Mouse (Mus musculus): Measurements from ENCODE around the gene Rad50. TPM values are rescaled to one million over a fixed set of nuclear protein-coding genes. Genes with fewer than 3 reads are reported as not detected.
A peak's percentile ranks its signal among the peaks of the same experiment; 100 is the strongest.

Rad50 gene
- polyA plus RNA-seq, 1 experiment from 2014 or later, result 14.8 TPM

DNA sequence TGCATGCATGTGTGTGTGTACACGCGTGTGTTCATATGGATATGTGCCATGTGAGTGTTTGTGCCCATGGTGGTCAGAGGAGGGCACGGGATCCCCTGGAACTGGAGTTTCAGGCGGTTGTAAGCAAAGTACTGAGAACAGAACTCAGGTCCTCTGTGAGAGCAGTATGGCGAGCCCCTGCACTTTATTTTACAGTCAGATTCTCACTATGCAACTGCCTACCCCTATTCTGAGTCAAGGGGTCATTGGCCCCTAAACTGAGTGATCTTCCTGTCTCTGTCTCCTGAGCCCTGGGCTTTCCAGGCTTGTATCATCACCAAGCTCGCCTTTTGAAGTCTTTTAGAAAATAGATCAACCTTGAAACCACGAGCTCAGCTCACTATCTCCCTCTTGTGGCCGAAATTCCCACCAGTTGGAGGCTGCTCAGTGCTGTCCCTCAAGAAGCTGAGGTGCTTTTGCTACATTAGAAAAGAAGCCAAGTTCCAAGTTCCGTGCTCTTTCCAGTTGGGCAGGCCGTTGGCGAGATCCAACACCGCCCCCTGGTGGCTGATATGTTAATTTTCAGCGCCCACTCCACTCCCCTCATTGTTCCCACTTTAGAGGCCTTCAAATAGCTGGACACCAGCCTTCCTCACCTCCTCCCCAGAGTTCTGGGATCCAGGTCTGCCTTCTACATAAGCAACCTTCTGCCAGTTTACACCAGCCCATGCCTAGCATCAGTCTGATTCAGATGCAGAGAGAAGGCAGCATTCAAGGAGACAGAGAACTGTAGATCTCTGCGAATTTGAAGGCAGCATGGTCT is 29.9 kb upstream of the Rad50 start:
- Histone ChIP-seq H3K27me3 (replicated peaks; ENCODE audit: control insufficient read depth, insufficient read depth, low read length) (no peaks in the 10 kb centered on the region), H3K9ac (replicated peaks; ENCODE audit: low read depth, low read length) (no peak overlapping the region), H3K27ac (ENCODE audit: low read length) (no peak overlapping the region), H3K4me2 (ENCODE audit: low read length) (no peak overlapping the region), H3K9me3 (ENCODE audit: control insufficient read depth, low read length) (no peaks in the 10 kb centered on the region), H3K4me3 (replicated peaks; ENCODE audit: low read length) (no peak overlapping the region), H3K36me3 (ENCODE audit: control insufficient read depth, insufficient read depth) (no peaks in the 10 kb centered on the region), H3K4me1 (replicated peaks; ENCODE audit: control insufficient read depth, insufficient read depth, low read length) (no peaks in the 10 kb centered on the region)
- WGBS, result 48% methylated on average over 14 of the region's 14 CpGs
- ATAC-seq, result peak; percentile 47; the same call in 1 of the 2 replicates

DNA sequence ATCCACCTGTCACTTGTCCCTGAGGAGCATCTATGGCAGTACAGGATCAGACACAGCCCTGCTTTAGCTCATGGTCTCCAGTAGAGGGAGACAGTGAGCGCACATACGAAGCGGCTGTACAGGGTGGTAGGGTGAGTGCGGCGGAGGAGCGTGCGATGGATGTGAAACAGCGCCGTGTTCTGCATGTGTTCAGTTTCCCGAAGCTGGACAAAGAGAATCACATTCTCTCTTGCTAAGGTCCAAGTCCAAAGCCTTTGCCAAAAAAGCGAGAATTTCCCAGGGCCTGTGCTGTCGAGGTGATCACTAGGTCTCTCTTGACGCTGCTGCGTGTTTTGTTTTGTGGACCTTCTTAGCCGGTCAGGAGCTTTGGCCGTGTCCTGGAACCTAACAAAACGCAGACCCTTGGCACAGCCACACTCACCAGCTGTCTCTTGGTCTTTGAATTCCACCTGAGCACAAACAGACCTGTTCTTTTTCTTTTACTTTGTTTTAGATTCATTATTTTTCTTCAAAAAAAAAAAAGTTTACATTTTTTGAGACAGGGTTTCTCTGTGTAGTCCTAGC is 28.6 kb upstream of the Rad50 start:
- WGBS, result 14% methylated on average over 17 of the region's 17 CpGs
- peak overlapping the region; percentile 15; the same call in 1 of the 2 replicates for H3K9ac ChIP-seq (replicated peaks; ENCODE audit: low read depth, low read length)
- H3K4me2 ChIP-seq (ENCODE audit: low read length), result peak overlapping the region; percentile 52
- H3K9me3 ChIP-seq (ENCODE audit: control insufficient read depth, low read length), result no peaks in the 10 kb centered on the region
- H3K4me1 ChIP-seq (replicated peaks; ENCODE audit: control insufficient read depth, insufficient read depth, low read length), result no peaks in the 10 kb centered on the region
- H3K36me3 ChIP-seq (ENCODE audit: control insufficient read depth, insufficient read depth), result no peaks in the 10 kb centered on the region
- H3K27ac ChIP-seq (ENCODE audit: low read length), result no peak overlapping the region
- no peaks in the 10 kb centered on the region for H3K27me3 ChIP-seq (replicated peaks; ENCODE audit: control insufficient read depth, insufficient read depth, low read length)
- peak overlapping the region; percentile 24 for H3K4me3 ChIP-seq (replicated peaks; ENCODE audit: low read length)
- peak; percentile 95 for ATAC-seq

DNA sequence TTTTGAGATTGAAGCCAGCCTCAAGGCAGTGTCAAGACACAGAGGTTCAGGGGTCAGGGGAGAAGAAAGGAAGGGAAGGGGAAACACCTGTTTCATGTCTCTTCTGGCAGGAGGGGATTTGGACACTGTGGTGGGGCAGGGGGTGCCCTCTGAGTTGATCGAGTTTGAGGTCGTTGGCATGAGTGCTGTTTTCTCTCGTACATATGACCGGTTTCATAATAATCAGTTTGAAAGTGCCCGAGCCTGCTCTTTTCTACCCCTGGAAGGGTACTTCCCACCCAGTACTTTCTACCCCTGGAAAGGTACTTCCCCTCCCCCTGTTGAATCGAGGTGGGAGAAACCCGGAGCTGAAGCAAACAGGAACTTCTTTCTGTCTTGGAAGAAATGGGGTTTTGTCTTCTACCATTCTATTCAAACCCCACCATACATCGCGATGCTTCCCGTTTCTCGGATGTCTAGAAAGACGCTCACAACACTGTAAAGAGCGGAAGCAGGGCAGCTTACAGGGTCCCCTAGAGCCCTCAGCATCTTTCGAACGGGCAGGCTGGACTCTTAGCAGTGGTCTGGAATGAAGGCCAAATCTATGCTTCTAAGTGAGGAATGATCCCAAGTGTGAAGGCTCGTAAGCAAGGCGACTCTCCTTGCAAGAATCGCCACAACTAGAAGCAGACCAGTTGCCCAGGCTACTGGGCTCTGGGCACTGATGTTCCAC is 28.0 kb upstream of the Rad50 start:
- H3K27ac ChIP-seq (ENCODE audit: low read length), result no peak overlapping the region
- no peaks in the 10 kb centered on the region for H3K36me3 ChIP-seq (ENCODE audit: control insufficient read depth, insufficient read depth)
- no peak for ATAC-seq
- no peak overlapping the region for H3K4me3 ChIP-seq (replicated peaks; ENCODE audit: low read length)
- 76% methylated on average over 18 of the region's 18 CpGs for WGBS
- H3K9me3 ChIP-seq (ENCODE audit: control insufficient read depth, low read length), result no peaks in the 10 kb centered on the region
- H3K4me2 ChIP-seq (ENCODE audit: low read length), result no peak overlapping the region
- H3K4me1 ChIP-seq (replicated peaks; ENCODE audit: control insufficient read depth, insufficient read depth, low read length), result no peaks in the 10 kb centered on the region
- no peak overlapping the region for H3K9ac ChIP-seq (replicated peaks; ENCODE audit: low read depth, low read length)
- no peaks in the 10 kb centered on the region for H3K27me3 ChIP-seq (replicated peaks; ENCODE audit: control insufficient read depth, insufficient read depth, low read length)

DNA sequence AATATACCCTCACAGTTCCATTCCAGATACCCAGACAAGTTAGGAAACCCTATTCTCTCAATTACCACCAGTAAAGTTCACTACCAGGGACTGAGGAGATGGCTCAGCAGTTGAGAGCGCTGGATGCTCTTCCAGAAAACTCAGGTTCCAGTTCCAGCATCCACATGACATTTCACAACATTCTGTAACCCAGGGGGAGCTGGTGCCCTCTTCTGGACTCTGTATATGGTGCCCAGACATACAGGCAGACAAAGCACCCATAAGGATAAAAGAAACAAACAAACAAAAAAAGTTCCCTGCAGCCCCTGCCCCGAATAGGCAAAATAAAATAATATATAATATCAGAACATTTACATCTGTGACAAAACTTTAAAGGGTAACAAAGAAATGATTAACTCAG is 27.3 kb upstream of the Rad50 start:
- no peak overlapping the region for H3K4me2 ChIP-seq (ENCODE audit: low read length)
- no peaks in the 10 kb centered on the region for H3K27me3 ChIP-seq (replicated peaks; ENCODE audit: control insufficient read depth, insufficient read depth, low read length)
- H3K4me3 ChIP-seq (replicated peaks; ENCODE audit: low read length), result no peak overlapping the region
- H3K4me1 ChIP-seq (replicated peaks; ENCODE audit: control insufficient read depth, insufficient read depth, low read length), result no peaks in the 10 kb centered on the region
- 79% methylated on average over 2 of the region's 2 CpGs for WGBS
- H3K36me3 ChIP-seq (ENCODE audit: control insufficient read depth, insufficient read depth), result no peaks in the 10 kb centered on the region
- no peak overlapping the region for H3K27ac ChIP-seq (ENCODE audit: low read length)
- no peaks in the 10 kb centered on the region for H3K9me3 ChIP-seq (ENCODE audit: control insufficient read depth, low read length)
- H3K9ac ChIP-seq (replicated peaks; ENCODE audit: low read depth, low read length), result no peak overlapping the region
- no peak for ATAC-seq

DNA sequence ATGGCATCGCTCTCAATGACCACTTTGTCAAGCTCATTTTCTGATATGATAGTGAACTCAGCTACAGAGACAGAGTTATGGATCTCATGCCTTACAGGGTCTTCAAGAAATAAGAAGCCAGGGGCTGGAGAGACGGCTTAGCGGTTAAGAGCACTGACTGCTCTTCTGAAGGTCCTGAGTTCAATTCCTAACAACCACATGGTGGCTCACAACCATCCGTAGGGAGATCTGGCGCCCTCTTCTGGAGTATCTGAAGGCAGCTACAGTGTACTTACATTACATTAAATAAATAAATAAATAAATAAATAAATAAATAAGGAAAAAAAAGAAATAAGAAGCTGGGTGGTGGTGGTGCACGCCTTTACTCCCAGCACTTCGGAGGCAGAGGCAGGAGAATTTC is 26.7 kb upstream of the Rad50 start:
- Histone ChIP-seq H3K4me3 (replicated peaks; ENCODE audit: low read length) (no peak overlapping the region), H3K27ac (ENCODE audit: low read length) (no peak overlapping the region), H3K9me3 (ENCODE audit: control insufficient read depth, low read length) (no peaks in the 10 kb centered on the region), H3K27me3 (replicated peaks; ENCODE audit: control insufficient read depth, insufficient read depth, low read length) (no peaks in the 10 kb centered on the region), H3K9ac (replicated peaks; ENCODE audit: low read depth, low read length) (no peak overlapping the region), H3K36me3 (ENCODE audit: control insufficient read depth, insufficient read depth) (no peaks in the 10 kb centered on the region), H3K4me2 (ENCODE audit: low read length) (no peak overlapping the region), H3K4me1 (replicated peaks; ENCODE audit: control insufficient read depth, insufficient read depth, low read length) (no peaks in the 10 kb centered on the region)
- no peak for ATAC-seq
- 91% methylated on average over 7 of the region's 7 CpGs for WGBS

DNA sequence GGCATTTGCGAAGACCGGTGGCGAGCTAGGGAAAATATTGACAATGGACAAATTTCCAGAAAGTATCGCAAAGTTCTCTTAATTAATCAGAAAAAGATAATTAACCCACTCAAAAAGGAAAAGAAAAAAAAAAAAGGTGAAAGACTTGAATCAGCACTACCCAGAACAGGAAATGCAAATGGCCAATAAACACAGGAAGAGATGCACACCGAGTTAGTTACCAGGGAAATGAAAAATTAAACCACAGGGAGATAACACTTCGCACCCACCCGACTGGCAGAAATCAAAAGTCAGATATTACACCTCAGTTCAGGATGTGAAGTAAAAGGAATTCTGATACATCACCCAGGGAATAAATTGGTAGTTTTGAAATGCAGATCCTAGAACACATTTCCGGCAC is 25.1 kb upstream of the Rad50 start:
- H3K27me3 ChIP-seq (replicated peaks; ENCODE audit: control insufficient read depth, insufficient read depth, low read length), result no peaks in the 10 kb centered on the region
- no peaks in the 10 kb centered on the region for H3K9me3 ChIP-seq (ENCODE audit: control insufficient read depth, low read length)
- H3K4me3 ChIP-seq (replicated peaks; ENCODE audit: low read length), result no peak overlapping the region
- no peak overlapping the region for H3K9ac ChIP-seq (replicated peaks; ENCODE audit: low read depth, low read length)
- ATAC-seq, result no peak
- H3K36me3 ChIP-seq (ENCODE audit: control insufficient read depth, insufficient read depth), result no peaks in the 10 kb centered on the region
- H3K27ac ChIP-seq (ENCODE audit: low read length), result no peak overlapping the region
- 94% methylated on average over 8 of the region's 8 CpGs for WGBS
- H3K4me1 ChIP-seq (replicated peaks; ENCODE audit: control insufficient read depth, insufficient read depth, low read length), result no peaks in the 10 kb centered on the region
- no peak overlapping the region for H3K4me2 ChIP-seq (ENCODE audit: low read length)

DNA sequence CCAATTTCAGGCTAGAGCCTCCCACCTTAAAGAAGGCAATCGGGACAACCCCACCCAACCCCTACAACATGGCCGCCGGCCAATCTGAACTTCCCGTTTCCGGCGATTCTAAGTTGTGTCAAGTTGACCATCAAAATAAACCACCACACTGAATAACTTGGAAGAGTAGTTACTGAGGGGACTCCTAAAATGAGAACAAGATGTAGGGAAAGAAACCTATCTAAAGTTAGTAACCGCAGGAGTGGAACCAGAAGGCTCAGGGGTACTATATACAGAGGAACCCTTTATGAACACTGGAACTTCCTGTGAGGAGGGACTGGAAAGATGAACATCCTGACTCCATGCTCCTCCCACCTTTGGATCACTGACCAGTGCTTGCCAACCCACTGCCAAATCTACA is 24.3 kb upstream of the Rad50 start:
- H3K9ac ChIP-seq (replicated peaks; ENCODE audit: low read depth, low read length), result no peak overlapping the region
- no peak overlapping the region for H3K4me3 ChIP-seq (replicated peaks; ENCODE audit: low read length)
- H3K36me3 ChIP-seq (ENCODE audit: control insufficient read depth, insufficient read depth), result no peaks in the 10 kb centered on the region
- H3K4me1 ChIP-seq (replicated peaks; ENCODE audit: control insufficient read depth, insufficient read depth, low read length), result no peaks in the 10 kb centered on the region
- no peaks in the 10 kb centered on the region for H3K27me3 ChIP-seq (replicated peaks; ENCODE audit: control insufficient read depth, insufficient read depth, low read length)
- H3K4me2 ChIP-seq (ENCODE audit: low read length), result no peak overlapping the region
- WGBS, result 93% methylated on average over 7 of the region's 7 CpGs
- ATAC-seq, result no peak
- H3K27ac ChIP-seq (ENCODE audit: low read length), result no peak overlapping the region
- no peaks in the 10 kb centered on the region for H3K9me3 ChIP-seq (ENCODE audit: control insufficient read depth, low read length)

DNA sequence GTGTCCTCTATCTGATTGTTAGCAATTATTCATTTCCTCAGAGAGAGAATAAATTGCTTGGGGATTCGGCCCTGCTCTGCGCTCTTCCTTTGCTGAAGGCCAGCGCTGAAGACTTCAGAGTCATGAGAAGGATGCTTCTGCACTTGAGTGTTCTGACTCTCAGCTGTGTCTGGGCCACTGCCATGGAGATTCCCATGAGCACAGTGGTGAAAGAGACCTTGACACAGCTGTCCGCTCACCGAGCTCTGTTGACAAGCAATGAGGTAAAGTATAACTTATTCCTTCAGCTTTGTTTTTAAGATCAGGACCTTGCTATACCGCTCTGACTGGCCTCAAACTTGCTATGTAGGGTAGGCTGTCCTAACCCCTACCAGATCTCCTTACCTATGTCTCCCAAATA is 13.6 kb upstream of the Rad50 start, which contains the start of gene Il5:
Il5 (plus strand) TSS at position 80 of the 400 bp plus-strand sequence.
- 89% methylated on average over 6 of the region's 6 CpGs for WGBS
- Histone ChIP-seq H3K4me1 (replicated peaks; ENCODE audit: control insufficient read depth, insufficient read depth, low read length) (no peaks in the 10 kb centered on the region), H3K4me3 (replicated peaks; ENCODE audit: low read length) (no peak within 1 kb of the TSS), H3K4me2 (ENCODE audit: low read length) (no peak within 1 kb of the TSS), H3K27ac (ENCODE audit: low read length) (no peak within 1 kb of the TSS), H3K9ac (replicated peaks; ENCODE audit: low read depth, low read length) (no peak within 1 kb of the TSS), H3K36me3 (ENCODE audit: control insufficient read depth, insufficient read depth) (no peaks in the 10 kb centered on the region), H3K27me3 (replicated peaks; ENCODE audit: control insufficient read depth, insufficient read depth, low read length) (no peaks in the 10 kb centered on the region), H3K9me3 (ENCODE audit: control insufficient read depth, low read length) (no peaks in the 10 kb centered on the region)
- ATAC-seq, result no peak

DNA sequence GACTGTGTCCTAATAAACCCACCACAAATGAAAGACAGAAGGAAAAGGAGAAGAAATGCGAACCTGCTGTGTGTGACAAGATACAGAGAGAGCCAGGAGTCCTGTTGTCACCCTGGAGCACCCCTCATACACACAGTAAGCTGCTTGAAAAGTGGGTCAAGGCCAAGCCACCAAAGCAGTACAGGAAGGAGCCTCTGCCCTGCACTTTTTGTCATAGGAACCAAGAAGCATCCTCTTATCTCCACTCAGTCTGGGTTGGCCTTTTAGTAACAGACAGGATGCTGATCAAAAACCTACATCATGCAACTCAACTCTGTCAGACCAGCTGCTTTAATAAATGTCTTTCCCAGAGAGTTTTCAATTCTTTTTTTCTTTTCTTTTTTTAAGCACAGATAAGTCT is 12.6 kb upstream of the Rad50 start:
- H3K27ac ChIP-seq (ENCODE audit: low read length), result no peak overlapping the region
- H3K27me3 ChIP-seq (replicated peaks; ENCODE audit: control insufficient read depth, insufficient read depth, low read length), result no peaks in the 10 kb centered on the region
- WGBS, result 75% methylated on average over 1 of the region's 1 CpGs
- no peak overlapping the region for H3K4me2 ChIP-seq (ENCODE audit: low read length)
- no peaks in the 10 kb centered on the region for H3K36me3 ChIP-seq (ENCODE audit: control insufficient read depth, insufficient read depth)
- H3K9ac ChIP-seq (replicated peaks; ENCODE audit: low read depth, low read length), result no peak overlapping the region
- ATAC-seq, result no peak
- H3K9me3 ChIP-seq (ENCODE audit: control insufficient read depth, low read length), result no peaks in the 10 kb centered on the region
- no peak overlapping the region for H3K4me3 ChIP-seq (replicated peaks; ENCODE audit: low read length)
- no peaks in the 10 kb centered on the region for H3K4me1 ChIP-seq (replicated peaks; ENCODE audit: control insufficient read depth, insufficient read depth, low read length)
